Mouse (Mus musculus) skeletal muscle tissue, adult 2 months (tissue): Measurements from ENCODE around the gene Tnnt2.

ENCODE experiments used
- DNase-seq: peaks from one replicate; pipeline ENCODE4 v3.0.0-alpha.2; 2012; ENCODE audit warnings: low read depth, low spot score

Tnnt2 gene

DNA sequence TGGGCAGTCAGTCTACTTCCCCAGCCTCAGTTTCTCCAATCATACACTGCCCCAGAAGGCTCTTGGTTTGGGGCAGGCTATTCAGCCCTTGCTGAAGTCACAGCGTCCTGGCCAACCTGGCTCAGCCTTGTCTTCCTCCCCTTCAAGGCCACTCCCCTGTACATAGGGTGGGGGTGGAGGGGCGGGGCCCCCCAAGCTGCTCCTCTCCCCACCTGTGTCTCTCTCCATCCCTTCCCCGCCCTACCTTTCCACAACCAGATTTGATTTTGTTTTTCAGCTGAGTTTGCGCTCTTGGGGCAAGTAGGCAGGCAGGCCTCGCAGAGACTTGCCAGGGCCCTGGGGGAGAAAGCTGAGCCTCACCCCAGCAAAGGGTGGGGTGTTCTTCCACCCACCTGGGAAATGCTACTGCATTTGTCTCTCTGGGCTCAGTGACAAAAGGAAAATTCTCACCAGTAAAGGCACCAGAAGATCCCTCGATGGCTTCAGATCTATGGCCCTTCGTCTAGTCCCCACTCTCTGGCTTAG lies 63.9 kb downstream of the Tnnt2 start:
- no peak for DNase-seq
